Mouse (Mus musculus): ENCODE results near the gene Rftn1. TPM values are rescaled to one million over a fixed set of nuclear protein-coding genes. Genes with fewer than 3 reads are reported as not detected.

The Rftn1 gene
- polyA plus RNA-seq, 1 experiment from 2014 or later, result 37.8 TPM

DNA sequence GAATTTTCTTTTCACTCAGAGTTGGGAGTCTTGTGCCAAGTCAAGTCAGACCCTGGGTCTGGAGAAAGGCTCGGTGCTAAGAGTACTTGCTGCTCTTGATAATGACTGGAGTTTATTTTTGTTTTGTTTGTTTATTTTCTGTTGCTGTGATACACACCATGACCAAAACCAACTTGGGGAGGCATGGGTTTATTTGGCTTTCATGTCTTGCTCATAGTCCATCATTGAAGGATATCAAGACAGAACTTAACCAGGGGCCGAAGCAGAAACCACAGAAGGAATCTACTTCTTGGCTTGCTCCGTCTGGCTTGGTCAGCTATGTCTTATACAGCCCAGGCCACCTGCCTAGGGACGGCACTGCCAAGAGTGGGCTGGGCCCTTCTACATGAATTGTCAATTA lies 109.5 kb downstream of the Rftn1 start:
- H3K27me3 ChIP-seq (ENCODE audit: control insufficient read depth, insufficient read depth, low read length), result no peaks in the 10 kb centered on the region
- H3K27ac ChIP-seq (ENCODE audit: low read length), result no peak overlapping the region
- ATAC-seq (replicated peaks; ENCODE audit: extremely low read depth, insufficient read depth, low FRiP score), result no peak
- H3K4me1 ChIP-seq (ENCODE audit: control insufficient read depth, insufficient read depth, low read length), result no peaks in the 10 kb centered on the region
- 74% methylated on average over 4 of the region's 4 CpGs for WGBS
- no peak overlapping the region for H3K4me2 ChIP-seq (ENCODE audit: low read depth, low read length)
- no peaks in the 10 kb centered on the region for H3K36me3 ChIP-seq (ENCODE audit: control insufficient read depth, insufficient read depth)
- H3K9me3 ChIP-seq (replicated peaks; ENCODE audit: control insufficient read depth, low read length), result no peaks in the 10 kb centered on the region
- no peak overlapping the region for H3K9ac ChIP-seq (ENCODE audit: low read length)
- H3K4me3 ChIP-seq (ENCODE audit: low read length), result no peak overlapping the region

DNA sequence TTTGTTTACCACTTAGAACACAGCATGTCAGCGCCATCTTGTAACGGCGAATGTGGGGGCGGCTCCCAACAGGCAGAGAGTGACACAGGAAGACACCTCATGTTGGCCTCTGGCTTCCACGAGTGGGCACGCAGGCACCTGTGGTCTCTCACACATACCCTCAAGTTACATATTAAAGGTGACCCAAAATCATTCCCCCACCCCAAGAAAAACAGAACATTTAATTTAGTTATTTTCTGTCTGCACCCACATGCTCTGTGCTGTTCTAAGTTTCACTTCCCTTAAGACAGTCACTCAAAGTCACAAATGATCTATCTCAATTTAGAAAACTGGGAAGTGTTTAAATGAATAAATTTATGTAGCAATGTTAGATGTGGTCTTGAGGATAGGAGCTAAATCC lies 111.7 kb downstream of the Rftn1 start:
- H3K4me3 ChIP-seq (ENCODE audit: low read length), result no peak overlapping the region
- 98% methylated on average over 6 of the region's 6 CpGs for WGBS
- no peak overlapping the region for H3K4me2 ChIP-seq (ENCODE audit: low read depth, low read length)
- no peak overlapping the region for H3K27ac ChIP-seq (ENCODE audit: low read length)
- no peaks in the 10 kb centered on the region for H3K27me3 ChIP-seq (ENCODE audit: control insufficient read depth, insufficient read depth, low read length)
- ATAC-seq (replicated peaks; ENCODE audit: extremely low read depth, insufficient read depth, low FRiP score), result no peak
- H3K9me3 ChIP-seq (replicated peaks; ENCODE audit: control insufficient read depth, low read length), result no peaks in the 10 kb centered on the region
- H3K9ac ChIP-seq (ENCODE audit: low read length), result no peak overlapping the region
- H3K36me3 ChIP-seq (ENCODE audit: control insufficient read depth, insufficient read depth), result no peaks in the 10 kb centered on the region
- no peaks in the 10 kb centered on the region for H3K4me1 ChIP-seq (ENCODE audit: control insufficient read depth, insufficient read depth, low read length)

DNA sequence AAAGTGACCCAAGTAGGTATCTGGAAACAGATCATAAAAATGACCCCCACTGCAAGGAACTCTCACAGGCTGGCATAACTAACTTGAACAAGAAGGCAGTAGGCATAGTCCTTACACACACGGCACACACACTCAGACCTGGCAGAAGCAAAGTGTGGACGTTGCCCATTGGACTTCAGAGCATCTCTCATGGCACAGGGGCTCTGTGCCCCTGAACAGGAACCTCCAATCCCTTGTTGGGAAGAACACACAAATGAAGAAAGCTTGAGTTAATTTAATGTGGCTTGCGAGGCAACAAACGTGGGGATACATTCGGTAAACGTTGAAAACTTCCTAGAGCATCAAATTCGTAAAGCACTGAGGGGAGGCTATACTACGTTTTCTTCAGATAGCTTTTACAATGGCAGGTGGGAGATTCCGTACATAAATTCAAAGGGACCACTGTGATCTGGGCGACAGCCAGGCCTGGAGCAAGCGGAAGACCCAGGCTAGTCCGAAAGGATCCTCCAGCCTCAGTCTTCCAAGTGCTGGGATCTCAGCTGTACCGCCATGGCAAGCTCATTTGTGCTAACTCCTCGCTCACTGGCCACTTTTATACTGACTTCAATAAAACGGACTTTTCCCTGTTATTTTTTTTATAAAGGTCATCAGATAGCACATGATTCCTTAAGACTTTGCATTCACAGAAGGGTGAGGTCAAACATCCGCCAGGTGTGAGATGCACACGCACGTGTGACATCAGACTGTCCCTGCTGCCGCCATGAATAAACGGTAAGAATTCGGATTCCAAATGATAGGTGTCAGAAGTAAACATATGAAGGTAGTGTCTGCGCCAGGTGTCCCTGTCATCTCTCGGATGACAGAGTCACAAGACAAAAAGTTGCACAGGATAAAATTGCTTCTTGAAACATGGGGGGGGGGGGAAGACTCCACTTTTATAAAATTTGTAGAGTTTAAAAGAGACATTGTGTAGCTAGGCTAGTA lies 117.2 kb downstream of the Rftn1 start:
- no peak overlapping the region for H3K9ac ChIP-seq (ENCODE audit: low read length)
- H3K4me2 ChIP-seq (ENCODE audit: low read depth, low read length), result no peak overlapping the region
- H3K36me3 ChIP-seq (ENCODE audit: control insufficient read depth, insufficient read depth), result peaks cover 4% of the 10 kb centered on the region; the same call in 1 of the 2 replicates
- H3K27ac ChIP-seq (ENCODE audit: low read length), result no peak overlapping the region
- peaks cover 9% of the 10 kb centered on the region for H3K4me1 ChIP-seq (ENCODE audit: control insufficient read depth, insufficient read depth, low read length)
- no peak overlapping the region for H3K4me3 ChIP-seq (ENCODE audit: low read length)
- 92% methylated on average over 23 of the region's 23 CpGs for WGBS
- H3K9me3 ChIP-seq (replicated peaks; ENCODE audit: control insufficient read depth, low read length), result no peaks in the 10 kb centered on the region
- no peak for ATAC-seq (replicated peaks; ENCODE audit: extremely low read depth, insufficient read depth, low FRiP score)
- no peaks in the 10 kb centered on the region for H3K27me3 ChIP-seq (ENCODE audit: control insufficient read depth, insufficient read depth, low read length)

DNA sequence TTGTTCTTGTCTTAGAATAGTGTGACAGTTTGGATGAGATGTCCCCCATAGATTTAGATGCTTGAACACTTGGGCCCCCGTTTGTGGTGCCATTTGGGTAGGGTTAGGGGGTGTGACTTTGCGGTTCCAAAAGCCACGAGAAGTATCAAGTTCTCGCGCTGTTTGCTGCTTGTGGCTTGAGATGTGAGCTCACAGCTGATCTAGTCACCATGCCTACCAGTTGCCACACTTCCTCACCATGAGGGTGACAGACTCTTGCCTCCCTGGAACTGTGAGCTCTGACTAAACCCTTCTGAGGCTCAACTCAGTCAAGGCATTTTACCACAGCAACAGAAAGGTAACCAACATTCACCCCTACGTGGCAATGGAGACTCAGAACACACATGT lies 118.9 kb downstream of the Rftn1 start:
- Histone ChIP-seq H3K4me3 (ENCODE audit: low read length) (no peak overlapping the region), H3K27me3 (ENCODE audit: control insufficient read depth, insufficient read depth, low read length) (no peaks in the 10 kb centered on the region), H3K9me3 (replicated peaks; ENCODE audit: control insufficient read depth, low read length) (no peaks in the 10 kb centered on the region), H3K4me2 (ENCODE audit: low read depth, low read length) (no peak overlapping the region), H3K36me3 (ENCODE audit: control insufficient read depth, insufficient read depth) (peaks cover 4% of the 10 kb centered on the region; the same call in 1 of the 2 replicates), H3K27ac (ENCODE audit: low read length) (no peak overlapping the region), H3K4me1 (ENCODE audit: control insufficient read depth, insufficient read depth, low read length) (peaks cover 11% of the 10 kb centered on the region), H3K9ac (ENCODE audit: low read length) (no peak overlapping the region)
- 72% methylated on average over 6 of the region's 6 CpGs for WGBS
- ATAC-seq (replicated peaks; ENCODE audit: extremely low read depth, insufficient read depth, low FRiP score), result peak; percentile 30; the same call in 1 of the 2 replicates

- H3K4me3 ChIP-seq (ENCODE audit: low read length), result no peak overlapping the region
- H3K4me2 ChIP-seq (ENCODE audit: low read depth, low read length), result no peak overlapping the region
- WGBS, result 78% methylated on average over 7 of the region's 7 CpGs
- H3K9ac ChIP-seq (ENCODE audit: low read length), result no peak overlapping the region
- no peaks in the 10 kb centered on the region for H3K9me3 ChIP-seq (replicated peaks; ENCODE audit: control insufficient read depth, low read length)
- H3K27me3 ChIP-seq (ENCODE audit: control insufficient read depth, insufficient read depth, low read length), result no peaks in the 10 kb centered on the region
- peaks cover 11% of the 10 kb centered on the region for H3K4me1 ChIP-seq (ENCODE audit: control insufficient read depth, insufficient read depth, low read length)
- no peak overlapping the region; the same call in 1 of the 2 replicates for H3K27ac ChIP-seq (ENCODE audit: low read length)
- ATAC-seq (replicated peaks; ENCODE audit: extremely low read depth, insufficient read depth, low FRiP score), result no peak
- peaks cover 4% of the 10 kb centered on the region; the same call in 1 of the 2 replicates for H3K36me3 ChIP-seq (ENCODE audit: control insufficient read depth, insufficient read depth)
Measured at GRCm38 (mm10) chr17:50070822-50071601, 119.5 kb downstream of the Rftn1 start.

- Histone ChIP-seq H3K36me3 (ENCODE audit: control insufficient read depth, insufficient read depth) (peaks cover 4% of the 10 kb centered on the region; the same call in 1 of the 2 replicates), H3K4me1 (ENCODE audit: control insufficient read depth, insufficient read depth, low read length) (peaks cover 11% of the 10 kb centered on the region), H3K9me3 (replicated peaks; ENCODE audit: control insufficient read depth, low read length) (no peaks in the 10 kb centered on the region), H3K9ac (ENCODE audit: low read length) (0 out of 2 replicates have a peak overlapping the region, but pooled peaks have one; percentile 4), H3K4me3 (ENCODE audit: low read length) (no peak overlapping the region), H3K4me2 (ENCODE audit: low read depth, low read length) (peak overlapping the region; percentile 27), H3K27me3 (ENCODE audit: control insufficient read depth, insufficient read depth, low read length) (no peaks in the 10 kb centered on the region), H3K27ac (ENCODE audit: low read length) (peak overlapping the region; percentile 78)
- ATAC-seq (replicated peaks; ENCODE audit: extremely low read depth, insufficient read depth, low FRiP score), result peak; percentile 79
- WGBS, result 17% methylated on average over 10 of the region's 10 CpGs
Measured at GRCm38 (mm10) chr17:50069897-50070636, 120.4 kb downstream of the Rftn1 start.

DNA sequence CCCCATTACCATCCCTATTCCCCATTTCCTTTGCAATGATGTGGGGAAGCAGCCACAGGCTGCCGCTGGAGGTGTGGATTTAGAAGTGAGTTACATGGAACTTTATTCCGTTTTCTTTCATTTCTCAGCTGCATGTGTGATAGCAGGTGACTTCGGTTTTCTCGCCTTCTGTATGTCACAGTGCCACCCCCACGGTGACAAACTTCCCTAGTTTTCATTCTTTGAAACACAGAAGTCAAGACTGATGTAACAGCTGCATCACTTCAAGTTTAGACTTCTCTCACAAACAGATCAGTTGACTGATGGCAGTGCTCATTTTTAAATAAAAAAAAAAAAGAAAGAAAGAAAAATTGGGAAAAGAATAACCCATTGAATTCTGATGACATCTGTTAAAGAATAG lies 121.3 kb downstream of the Rftn1 start:
- no peak for ATAC-seq (replicated peaks; ENCODE audit: extremely low read depth, insufficient read depth, low FRiP score)
- Histone ChIP-seq H3K4me3 (ENCODE audit: low read length) (no peak overlapping the region), H3K4me2 (ENCODE audit: low read depth, low read length) (no peak overlapping the region), H3K9ac (ENCODE audit: low read length) (no peak overlapping the region), H3K9me3 (replicated peaks; ENCODE audit: control insufficient read depth, low read length) (no peaks in the 10 kb centered on the region), H3K36me3 (ENCODE audit: control insufficient read depth, insufficient read depth) (peaks cover 6% of the 10 kb centered on the region; the same call in 1 of the 2 replicates), H3K4me1 (ENCODE audit: control insufficient read depth, insufficient read depth, low read length) (peaks cover 11% of the 10 kb centered on the region), H3K27ac (ENCODE audit: low read length) (no peak overlapping the region), H3K27me3 (ENCODE audit: control insufficient read depth, insufficient read depth, low read length) (no peaks in the 10 kb centered on the region)
- 73% methylated on average over 5 of the region's 5 CpGs for WGBS

DNA sequence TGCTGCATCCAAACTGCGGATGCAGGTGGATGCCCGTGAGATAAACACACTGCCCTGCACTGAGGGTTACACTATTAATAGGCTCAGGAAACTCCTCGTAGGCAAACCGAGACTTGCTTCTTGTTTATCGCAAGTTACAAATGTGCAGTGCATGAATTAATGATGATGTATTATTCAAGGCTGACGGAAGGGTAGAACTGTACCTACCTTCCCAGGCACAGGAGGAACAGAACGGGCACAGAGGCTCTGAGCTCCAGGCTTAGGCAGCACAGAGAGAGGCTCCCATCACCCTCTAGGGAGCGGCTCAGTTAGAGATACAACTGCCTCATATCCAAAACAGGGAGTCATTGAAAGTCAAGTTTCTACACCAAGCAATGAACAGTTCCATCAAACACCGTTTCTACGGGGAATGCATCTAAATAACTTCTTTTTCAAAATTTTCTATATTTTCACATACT lies 121.8 kb downstream of the Rftn1 start:
- no peaks in the 10 kb centered on the region for H3K9me3 ChIP-seq (replicated peaks; ENCODE audit: control insufficient read depth, low read length)
- ATAC-seq (replicated peaks; ENCODE audit: extremely low read depth, insufficient read depth, low FRiP score), result no peak
- H3K27ac ChIP-seq (ENCODE audit: low read length), result no peak overlapping the region
- no peaks in the 10 kb centered on the region for H3K27me3 ChIP-seq (ENCODE audit: control insufficient read depth, insufficient read depth, low read length)
- H3K4me2 ChIP-seq (ENCODE audit: low read depth, low read length), result no peak overlapping the region
- H3K4me1 ChIP-seq (ENCODE audit: control insufficient read depth, insufficient read depth, low read length), result peaks cover 11% of the 10 kb centered on the region
- peaks cover 6% of the 10 kb centered on the region; the same call in 1 of the 2 replicates for H3K36me3 ChIP-seq (ENCODE audit: control insufficient read depth, insufficient read depth)
- WGBS, result 73% methylated on average over 10 of the region's 10 CpGs
- H3K4me3 ChIP-seq (ENCODE audit: low read length), result no peak overlapping the region
- H3K9ac ChIP-seq (ENCODE audit: low read length), result no peak overlapping the region
